Mouse (Mus musculus): Measurements from ENCODE around the gene Bok.

GRCm38 (mm10) chr1:93642692-93643091 is 42.8 kb upstream of the Bok start:
- TF ChIP-seq CTCF (IDR thresholded peaks at IDR 0.05; ENCODE audit: control insufficient read depth, insufficient read depth, low read length) (no peak), POLR2A (IDR thresholded peaks at IDR 0.05; ENCODE audit: borderline replicate concordance, control insufficient read depth, low read depth, low read length) (no peak)

Measured in bone marrow, adult 2 months (tissue).